Mouse (Mus musculus): ENCODE measurements around the gene Mkln1. TPM values are rescaled to one million over a fixed set of nuclear protein-coding genes. Genes with fewer than 3 reads are reported as not detected.

Gene Mkln1
- polyA plus RNA-seq (2012; rRNA removed), result 13.3 and 25.4 TPM in 2 replicates

DNA sequence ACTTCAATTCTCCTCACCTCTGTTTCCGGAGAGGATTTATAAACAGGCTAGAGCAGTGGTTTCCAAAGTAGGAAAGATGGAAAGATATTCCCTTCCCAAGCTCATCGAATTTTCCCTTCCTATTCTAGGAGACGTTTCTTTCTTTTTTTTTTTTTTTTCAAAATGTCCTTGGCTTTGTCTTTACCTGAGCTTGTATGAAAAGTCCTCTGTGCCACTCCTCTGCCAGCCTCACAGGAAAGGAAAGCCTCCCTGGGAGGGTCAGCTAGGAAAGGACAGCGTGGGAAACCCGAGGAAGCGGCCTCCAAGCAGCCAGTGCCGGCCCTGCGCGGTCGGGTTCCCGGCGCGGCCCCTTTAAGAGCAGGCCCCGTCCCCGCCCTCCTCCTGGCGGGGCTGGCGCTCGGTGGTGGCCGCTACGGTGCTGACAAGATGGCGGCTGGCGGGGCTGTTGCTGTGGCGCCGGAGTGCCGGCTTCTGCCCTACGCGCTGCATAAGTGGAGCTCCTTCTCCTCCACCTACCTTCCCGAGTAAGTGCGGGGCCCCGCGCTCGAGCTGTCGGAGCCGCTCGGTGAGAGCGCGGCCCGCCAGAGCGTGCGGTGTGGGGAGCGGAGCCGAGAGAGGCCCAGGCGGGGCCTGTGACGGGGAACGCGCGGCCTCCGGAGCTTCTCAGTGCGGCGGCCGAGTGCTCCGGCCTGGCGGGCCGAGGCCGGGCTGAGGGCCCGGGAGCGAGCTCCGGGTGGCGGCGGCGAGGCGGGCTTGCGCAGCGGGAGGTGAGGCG lies at the start of gene Mkln1:
Mkln1 (plus strand) TSS at position 305 of the 775 bp plus-strand sequence.

DNA sequence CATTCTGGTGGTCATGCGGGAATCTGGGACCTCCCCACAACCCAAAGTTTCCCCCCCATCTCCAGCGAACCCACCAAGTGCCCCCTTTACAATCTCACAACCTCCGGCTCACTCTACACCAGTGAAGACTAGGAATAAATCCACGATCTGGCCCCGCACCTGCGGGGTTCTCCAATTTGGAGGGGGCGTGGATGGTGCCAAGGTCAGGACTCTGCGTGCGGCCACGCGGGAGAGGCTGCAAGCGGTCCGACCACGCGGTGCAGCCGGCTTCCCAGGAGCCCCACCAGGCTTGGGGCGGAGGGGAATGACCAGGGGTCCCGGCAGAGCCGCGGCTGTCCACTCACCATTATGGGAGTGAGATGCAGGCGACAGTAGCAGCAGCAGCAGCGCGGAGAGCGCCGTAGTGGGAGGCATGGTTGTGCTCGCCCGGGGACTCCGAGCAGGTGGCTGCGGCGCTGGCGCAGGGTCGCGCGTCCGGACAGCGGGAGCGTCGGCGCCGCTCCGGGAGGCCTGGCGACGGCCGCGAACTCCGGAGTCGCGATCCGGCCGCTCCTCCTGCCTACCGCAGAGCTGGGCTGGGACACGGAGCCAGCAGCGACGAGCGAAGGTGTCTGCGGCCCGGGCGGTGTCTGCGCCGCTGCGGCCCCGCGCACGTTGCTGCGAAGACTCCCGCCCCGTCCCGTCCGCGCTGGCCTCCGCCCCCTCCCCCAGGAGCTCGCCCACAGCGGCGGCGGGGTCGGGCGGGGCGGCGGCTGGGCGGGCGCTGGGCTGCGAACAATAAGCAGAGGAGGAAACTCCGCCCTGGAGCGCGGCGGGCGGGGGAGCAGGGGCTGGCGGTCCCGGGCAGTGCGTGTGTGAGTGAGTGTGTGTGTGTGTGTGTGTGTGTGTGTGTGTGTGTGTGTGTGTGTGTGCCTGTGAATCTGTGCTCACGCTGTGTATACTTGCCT lies 165.0 kb downstream of the Mkln1 start, which contains the start of gene Podxl:
Podxl (minus strand) TSS at position 747 of the 947 bp plus-strand sequence.

Other genes starting within 250 kb of the Mkln1 start
- gene Podxl, start 165.2 kb downstream of the Mkln1 start, polyA plus RNA-seq (2012; rRNA removed), result 20.2 and 24.0 TPM in 2 replicates